Mouse (Mus musculus) heart, postnatal 0 days (tissue): ENCODE measurements at regions not wholly inside any gene's neighbourhood (a gene's known extent, or its start where the extent isn't known, plus 50 kb on each side); places are given as distances from the start of the nearest gene placed in this dataset.

Experiments
- CTCF ChIP-seq: IDR thresholded peaks from 2 replicates; pipeline ENCODE4 v1.5.1; 2016; ENCODE audit warnings: antibody characterized with exemption, control low read depth, low read depth
- EP300 ChIP-seq: IDR thresholded peaks from 2 replicates; pipeline ENCODE4 v1.6.1; 2016; ENCODE audit warnings: antibody characterized with exemption, low read depth

DNA sequence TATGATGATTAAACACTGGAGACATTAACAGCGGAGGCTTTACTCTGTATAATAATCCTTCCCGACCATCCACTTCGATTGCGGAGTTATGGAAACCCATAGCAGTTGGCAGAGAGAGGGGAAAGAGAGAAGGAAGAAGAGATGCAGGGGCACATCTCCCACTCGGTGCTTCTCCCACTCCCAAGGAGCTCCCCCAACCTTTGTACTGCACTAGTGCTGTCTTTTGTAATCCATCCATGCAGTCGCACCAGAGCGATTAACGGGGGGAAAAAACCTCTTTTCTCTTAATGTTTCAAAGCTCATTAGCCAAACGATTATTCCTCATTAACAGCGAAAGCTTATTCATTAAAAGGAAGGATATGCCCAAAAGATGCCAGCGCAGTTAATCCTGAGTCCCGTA is 244.6 kb upstream of the Pmfbp1 start:
- TF ChIP-seq CTCF (no peak), EP300 (no peak)
